Mouse (Mus musculus) c-Kit-positive CD71-positive TER-119-negative erythroid progenitor cells, embryonic 14.5 days (primary cell): ENCODE results near the gene Xrcc5.

Experiments used
- DNase-seq: peaks from one replicate; pipeline ENCODE4 v3.0.0-alpha.2; 2013; ENCODE audit warnings: low read depth

Gene Xrcc5

DNA sequence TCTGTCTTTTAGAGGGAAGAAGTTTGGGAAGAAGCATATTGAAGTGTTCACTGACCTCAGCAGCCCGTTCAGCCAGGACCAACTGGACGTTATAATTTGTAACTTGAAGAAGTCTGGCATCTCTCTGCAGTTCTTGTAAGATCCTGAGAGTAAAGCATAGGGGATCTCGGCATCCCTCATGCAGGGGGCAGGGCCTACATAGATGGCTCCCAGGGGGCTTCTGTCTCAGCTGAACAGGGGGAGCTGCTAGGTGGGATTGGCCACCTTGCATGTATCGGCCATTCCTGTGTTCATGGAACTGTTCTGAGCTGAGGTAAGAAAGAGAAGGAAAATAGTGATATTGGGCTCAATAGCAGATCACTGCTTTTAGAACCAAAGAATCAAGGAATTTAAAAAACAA, 8.2 kb downstream of the Xrcc5 start:
- DNase-seq = no peak

DNA sequence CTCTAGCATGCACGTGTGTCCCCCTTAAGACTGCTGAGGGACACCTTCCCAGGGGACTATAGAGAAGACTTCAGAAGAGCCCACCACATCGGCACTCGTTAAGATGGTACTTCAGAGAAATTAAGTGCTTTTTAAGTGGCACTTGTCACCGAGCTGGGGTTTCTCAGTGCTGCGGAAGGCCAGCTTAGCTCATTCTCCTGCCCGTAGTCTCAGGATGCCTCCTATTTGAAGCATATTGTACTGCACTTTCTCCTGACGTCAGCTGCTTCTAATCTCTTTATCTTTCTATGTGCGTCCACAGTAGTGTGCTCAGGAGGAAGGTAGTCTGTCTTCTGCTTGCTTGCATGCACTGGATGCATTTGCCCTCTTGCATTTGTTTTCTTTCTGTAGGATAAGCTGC, 9.2 kb downstream of the Xrcc5 start:
- no peak for DNase-seq

DNA sequence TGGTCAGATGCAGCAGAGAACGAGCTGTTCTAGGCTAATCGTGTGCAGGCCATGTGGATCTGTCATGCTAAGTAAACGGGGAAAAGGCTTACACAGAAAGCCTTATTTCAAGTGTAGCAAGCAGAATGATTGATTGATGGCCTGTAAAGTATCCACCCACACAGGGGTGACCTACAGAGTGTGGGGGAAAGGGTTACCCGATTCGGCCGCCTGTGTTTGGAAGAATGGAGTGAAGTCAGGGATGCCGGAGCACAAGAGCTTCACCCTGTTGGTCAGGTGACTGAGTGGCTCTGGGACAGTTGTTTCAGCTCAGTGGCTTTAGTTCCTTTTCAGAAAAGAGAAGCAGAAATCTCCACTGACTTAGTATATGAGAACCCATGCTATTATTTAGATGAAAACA, 9.7 kb downstream of the Xrcc5 start:
- DNase-seq = no peak

DNA sequence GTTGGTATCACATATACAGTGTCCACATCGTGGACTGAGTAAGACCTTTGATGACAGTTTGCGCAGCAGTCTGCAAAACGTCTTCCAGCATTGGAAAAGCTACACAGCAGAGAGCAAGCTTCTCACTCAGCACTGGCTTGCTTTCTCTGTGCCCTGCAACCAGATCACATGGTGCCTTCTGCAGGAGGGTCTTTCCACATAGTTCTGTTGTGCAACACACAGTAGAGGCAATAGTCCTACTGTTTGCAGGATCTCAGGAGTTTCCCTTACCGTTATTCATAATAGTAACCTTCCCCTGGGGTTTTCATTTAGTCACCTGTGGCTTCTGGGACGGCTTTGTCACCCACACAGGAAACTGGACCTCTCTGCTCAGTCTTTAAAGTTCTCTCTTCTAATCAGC, 13.5 kb downstream of the Xrcc5 start:
- DNase-seq = no peak

DNA sequence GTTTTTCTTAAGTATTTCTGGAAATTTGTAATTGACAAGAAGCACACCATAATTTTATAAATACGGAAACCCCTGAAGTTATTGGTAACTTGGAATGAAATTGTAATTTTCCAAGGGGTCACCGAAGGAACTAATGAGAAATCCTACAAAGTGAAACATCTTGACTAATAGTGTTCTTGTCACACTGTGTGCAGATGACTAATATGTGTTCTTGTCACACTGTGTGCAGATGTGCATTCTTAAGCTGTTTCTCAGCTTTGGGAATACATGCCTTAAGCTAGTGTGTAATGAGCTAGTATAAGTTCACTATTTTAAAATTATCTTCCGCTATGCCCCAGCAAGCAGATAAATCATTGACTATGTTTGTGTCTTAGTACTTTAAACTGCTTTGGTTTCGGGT, 16.0 kb downstream of the Xrcc5 start:
- DNase-seq = no peak

DNA sequence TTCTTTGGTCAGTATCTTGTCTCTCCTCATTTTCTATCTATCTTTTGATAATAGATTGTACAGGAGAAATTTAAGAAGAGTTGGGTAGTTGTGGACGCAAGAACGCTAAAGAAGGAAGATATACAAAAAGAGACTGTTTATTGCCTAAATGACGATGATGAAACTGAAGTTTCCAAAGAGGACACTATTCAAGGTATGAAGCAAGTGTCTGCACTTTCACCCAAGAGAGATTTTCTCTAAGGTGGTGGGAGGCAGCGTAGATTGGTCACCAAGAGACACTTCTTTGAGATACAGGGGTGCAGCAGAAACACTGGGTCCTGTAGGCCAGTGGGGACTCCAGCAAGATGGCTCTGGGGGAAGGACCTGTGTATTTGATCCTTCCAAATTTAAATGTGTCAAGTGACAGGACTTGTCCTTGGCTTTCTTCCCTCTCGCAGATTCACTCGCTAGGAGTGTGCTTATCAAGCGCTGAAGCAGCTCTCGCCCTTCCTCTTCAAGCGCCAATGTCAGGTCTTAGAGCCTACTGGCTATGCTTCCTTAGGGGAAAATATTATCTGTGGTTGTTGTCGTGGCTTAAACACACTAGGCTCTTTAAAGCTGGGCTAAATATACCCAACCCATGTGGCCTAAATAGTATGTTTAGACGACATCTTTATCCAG, 19.1 kb downstream of the Xrcc5 start:
- no peak for DNase-seq

DNA sequence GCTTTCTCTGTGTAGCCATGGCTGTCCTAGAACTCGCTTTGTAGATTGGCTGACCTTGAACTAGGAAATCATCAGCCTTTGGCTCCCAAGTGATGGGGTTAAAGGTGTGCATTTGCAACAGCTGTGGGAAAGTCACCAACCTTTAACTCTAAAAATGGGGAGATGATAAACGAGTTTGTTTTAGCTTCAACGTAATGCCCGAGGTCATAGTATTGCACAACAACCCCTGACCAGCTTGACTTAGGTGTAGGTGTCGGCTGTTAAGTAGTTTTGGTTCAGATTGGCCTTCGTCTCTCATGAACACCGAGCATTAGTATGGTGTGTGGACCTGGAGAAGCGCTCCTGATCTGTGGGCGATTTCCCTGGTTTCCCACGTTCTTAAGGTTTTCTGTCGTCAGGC, 27.6 kb downstream of the Xrcc5 start:
- DNase-seq = no peak

DNA sequence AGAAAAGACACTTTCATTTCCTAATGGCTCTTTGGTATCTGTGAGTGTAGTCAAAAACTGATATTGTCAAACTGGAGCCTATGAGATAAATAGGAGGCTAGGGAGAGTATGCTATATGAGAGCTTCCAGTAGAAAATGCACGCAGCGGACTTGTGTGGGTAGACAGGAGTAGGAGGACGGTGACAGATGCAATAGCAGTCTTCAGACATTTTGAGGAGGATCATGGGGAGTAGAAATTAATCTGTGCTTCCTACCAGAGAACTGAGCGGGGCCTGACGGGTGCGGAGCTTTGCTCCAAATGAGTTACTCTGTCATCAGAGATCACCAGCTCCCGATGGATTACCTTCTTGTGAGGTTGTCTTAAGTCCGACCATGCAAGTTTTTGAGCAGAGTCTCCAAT, 29.6 kb downstream of the Xrcc5 start:
- DNase-seq = no peak

DNA sequence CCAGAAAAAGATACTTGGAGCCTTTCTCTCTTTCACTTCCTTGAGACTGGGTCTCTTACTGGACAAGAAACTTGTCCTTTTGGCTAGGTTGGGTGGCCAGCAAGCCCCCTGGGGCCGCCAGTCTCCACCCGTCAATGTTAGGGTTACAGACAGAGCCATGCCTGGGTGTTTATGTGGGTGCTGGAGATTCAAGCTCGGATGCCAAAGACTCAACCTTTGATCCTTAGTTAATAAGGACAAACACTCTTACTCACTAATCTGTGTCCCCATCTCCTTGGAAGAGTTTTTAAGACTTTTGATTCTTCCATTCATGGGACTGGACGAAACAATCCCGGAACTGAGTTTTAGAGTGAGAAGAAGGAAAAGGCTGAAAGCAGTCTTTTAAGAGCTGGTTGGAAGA, 31.1 kb downstream of the Xrcc5 start:
- no peak for DNase-seq

DNA sequence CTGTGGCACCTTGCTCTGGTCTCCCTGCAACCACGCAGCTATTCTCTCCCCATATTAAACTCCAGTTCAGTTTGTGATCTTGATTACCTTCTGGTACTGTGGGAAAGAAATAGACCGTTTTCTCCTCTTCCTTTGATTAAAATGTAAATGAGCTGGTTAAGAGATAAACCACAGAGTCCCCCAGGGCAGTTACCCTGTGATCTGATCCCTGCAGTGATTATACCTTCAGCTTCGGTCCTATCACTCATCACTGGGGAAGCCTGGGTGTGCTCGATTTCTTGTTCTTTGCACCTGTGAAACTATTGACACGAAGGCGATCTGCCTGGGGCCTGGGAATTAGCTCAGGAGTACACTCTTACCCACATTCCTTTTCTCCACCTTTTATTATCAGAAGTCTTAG, 40.7 kb downstream of the Xrcc5 start:
- no peak for DNase-seq

DNA sequence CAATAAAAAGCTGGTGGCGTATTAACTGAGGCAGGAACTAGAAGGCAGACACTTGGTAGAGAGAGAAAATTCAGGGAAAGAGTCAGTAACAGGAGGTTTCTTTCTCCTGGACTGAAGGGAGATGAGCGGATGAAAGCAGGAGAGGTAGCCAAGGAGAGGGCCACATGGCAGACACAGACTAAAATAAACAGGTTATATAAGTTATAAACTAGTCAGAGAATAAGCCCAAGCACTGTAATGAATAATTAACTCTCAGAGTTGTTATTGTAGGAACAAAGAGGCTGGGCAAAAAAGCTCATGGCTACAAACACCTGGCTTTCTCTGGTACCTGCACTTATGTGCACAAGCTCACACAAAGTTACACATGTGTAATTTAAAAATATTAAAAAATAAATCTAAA, 47.6 kb downstream of the Xrcc5 start:
- no peak for DNase-seq

DNA sequence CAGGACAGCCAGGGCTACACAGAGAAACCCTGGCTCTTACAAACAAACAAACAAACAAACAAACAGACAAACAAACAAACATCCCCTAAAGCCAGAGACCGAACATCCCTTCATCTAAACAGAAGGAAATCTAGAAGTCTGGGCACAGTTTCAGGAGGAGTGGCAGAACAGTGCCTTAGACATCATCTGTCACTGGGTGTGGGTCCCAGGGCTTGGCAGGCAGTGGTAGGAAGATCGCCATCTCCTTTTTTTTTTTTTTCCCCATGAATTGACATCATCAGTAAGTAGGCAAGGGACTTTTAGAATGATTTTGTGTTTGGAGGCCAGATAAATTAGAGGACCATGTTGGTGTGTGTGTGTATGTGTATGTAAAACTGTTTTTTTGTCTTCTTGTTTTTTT, 51.0 kb downstream of the Xrcc5 start:
- DNase-seq = no peak

DNA sequence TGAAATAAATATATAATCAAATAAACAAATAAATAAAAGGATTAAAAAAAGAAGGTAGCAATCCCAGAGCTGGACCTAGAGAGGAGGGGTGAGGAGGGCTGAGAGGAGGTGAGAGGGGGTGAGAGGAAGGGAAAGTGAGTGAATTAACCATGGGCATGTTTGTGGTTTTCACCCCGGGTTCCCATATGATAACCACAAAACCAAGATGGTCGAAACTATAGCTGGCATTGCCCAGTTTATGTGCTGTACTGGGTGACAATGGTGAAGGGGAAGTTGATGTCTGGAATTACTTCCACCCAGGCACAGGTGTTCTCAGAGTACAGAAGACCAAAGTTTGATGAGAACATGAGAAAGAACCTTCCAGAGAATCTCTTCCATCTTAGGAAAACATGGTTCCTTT, 52.2 kb downstream of the Xrcc5 start:
- DNase-seq = no peak

DNA sequence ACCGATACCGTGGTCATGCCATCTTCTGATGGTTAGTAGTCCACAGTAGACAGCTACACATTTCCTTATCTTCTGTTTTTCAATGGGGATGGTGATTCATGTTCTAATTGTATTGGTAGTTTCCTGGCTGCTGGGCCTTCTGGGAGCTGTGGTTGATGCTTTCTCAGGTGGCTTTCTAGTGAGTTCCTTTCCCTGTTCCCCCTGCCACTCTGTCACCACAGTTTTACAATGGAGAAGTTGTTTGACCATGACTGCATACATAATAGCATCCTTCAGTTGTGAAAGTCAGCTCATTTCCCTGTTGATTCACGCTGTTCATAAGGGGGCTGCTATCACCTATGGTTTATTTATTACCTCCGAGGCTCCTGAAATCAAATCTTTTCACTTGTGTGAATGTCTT, 53.6 kb downstream of the Xrcc5 start:
- DNase-seq = no peak

DNA sequence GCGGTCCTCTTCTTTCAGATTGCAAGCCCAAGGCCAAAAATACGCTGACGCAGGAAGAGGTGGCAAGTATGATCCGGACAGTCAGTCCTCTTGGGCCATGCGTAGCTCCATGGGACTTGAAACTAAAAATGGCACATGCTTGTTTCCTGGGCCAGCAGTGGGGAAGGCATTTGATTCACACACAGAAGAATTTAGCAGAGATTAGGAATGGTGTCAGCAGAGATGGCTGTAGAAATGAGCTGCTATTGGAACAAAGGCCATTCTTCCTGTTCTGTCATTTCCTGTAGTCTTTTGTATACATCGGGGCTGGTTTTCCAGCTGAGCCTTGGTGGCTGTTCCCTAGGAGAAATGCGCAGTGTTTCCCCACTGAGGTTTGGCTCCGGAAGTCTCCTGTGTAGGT, 57.4 kb downstream of the Xrcc5 start:
- no peak for DNase-seq

DNA sequence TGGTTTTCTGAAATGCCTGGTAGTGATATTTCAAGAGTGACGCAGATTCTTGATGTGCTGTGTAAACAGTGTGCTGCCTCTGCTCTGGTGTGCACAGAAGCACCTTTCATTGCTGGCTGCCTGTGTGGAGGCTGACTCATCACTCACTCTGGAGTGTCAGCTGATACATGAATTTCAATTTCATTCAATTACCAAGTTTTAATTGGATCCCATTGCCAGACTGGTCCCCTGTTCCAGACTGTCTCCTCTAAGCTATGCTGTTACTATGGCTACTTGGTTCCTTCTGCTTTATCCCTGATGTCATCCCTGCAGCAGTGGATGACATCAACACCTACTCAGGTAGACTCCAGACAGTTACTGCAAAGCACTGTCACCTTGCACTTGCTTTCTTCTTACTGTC, 65.3 kb downstream of the Xrcc5 start:
- no peak for DNase-seq

DNA sequence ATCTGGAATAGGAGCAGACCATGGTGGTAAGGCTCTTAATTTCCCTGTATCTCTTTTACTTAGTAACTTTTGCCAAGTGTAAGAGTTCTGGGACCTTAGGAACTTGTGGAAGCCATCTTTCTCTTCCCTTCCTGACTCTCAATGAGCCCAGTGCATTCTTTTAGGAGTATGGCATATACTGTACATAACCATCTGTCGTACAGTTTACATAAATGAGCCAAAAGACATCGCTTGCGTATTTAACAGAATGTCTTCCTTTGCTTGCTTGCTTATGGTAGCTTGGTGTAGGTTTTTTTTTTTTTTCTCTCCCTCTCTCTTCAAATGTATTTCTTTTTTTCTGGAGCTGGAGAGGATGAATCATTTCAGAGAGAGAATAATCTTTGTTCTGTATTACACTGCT, 65.7 kb downstream of the Xrcc5 start:
- no peak for DNase-seq

DNA sequence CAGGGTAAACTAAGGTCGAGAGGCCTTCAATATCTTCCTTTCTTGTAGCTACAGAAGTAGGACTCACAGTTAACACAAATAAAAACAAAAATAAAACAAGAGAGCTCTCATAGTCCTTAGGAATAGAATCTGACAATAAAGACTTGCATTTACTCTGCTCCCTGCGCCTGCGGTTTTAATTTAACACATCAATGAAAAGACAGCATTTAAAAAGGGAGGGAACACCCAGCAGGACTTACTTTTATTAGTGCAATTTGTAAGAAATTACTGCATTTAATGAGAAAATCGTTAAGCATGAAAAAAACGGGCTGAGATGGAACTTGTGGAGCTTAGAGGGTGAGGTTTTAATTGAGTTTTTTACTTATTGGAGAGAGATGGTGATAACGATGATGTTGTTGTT, 66.4 kb downstream of the Xrcc5 start:
- DNase-seq = no peak

DNA sequence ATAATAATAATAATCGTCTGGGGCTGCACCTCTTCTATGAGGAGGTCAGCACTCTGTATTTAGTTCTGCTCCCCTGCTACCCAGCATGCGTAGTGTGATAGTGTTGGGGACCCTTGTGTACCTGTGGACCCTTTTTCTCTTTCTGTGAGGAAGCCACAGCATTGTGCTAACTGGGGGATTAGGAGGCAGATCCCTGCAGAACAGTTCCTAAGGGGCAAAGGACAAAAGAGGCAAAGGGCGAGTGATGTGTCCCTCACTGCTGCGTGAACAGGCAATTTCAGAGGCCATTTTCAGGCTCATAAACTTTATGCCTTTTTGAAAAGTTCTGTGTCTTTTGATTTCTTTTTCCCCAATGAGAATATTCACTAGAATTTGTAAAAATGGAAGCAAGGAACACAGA, 66.8 kb downstream of the Xrcc5 start:
- DNase-seq = no peak

DNA sequence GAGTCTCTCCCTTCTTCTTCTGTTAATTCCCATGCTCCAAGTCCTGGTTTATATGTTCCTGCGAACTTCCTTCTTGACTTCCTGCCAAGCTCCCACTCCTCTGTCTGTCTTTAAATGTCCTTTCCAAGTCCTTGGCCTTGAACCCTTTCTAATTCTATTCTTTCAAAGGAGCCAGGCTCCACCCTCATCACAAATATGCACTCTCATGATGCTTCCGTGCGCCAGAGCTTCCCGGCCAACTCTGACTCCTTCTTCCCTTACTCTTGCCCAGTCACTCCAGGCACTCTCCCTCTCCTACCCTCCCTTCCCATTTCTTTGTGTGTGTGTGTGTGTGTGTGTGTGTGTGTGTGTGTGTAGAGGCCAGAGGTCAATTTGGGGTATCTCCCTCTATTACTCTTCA, 70.9 kb downstream of the Xrcc5 start:
- DNase-seq = no peak

DNA sequence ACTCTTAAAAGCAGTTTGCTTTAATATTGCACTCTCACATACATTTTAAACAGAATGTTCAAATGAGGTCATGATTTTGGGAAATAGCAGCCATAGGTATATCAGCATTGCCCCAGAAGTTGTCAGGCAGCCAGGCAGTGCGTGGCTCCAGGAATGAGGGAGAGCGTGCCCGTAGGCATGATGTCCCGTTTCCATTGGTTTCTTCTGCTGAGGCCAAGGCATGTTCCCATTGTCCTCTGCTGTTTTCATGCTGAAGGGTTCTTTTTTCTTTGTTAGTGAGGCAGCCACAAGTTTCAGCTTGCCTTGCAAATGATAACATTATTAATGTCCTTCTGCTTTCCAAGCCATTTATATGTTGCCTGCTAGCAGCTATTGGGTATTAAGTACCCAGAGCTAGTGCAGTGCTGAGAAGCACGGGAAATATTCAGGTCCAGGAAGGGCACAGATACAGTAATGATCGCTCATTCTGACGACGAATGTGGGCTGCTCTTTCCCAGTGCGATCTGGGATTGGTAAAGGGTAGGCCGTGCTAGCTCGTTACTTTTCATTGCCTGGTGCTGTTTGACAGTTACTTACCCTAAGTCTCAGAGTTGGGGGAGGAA, 72.6 kb downstream of the Xrcc5 start:
- DNase-seq = no peak

DNA sequence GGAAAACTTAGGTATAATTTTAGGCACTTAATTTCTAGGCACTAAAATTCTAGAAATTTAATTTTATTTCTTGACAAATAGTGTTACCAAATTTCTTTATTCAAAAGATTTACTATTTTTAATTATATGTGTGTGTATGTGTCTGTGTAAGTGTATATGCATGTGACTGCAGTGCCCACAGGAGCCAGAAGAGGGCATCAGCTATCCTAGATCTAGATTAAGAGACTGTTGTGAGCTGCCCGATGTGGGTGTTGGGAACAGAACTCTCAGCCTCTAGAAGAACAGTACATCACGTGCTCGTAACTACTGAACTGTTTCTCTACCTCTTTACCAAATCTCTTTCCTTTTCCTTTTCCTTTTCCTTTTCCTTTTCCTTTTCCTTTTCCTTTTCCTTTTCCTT, 73.3 kb downstream of the Xrcc5 start:
- no peak for DNase-seq

DNA sequence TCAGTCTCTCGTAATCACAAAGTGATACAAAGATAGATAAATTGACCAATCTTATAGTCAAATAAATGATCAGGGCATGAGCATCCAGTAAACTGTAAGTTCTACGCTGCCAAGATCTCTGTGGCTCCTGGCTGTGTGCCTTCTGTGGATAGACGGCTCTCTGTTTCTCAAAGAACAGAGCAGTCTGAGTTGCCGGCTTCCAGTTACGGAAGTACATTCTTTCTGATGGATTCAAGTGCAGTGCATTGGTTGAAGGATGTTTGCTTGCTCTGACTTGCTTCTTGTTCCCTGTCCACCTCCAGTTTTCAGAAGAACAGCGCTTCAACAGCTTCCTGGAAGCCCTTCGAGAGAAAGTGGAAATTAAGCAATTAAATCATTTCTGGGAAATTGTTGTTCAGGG, 75.8 kb downstream of the Xrcc5 start:
- DNase-seq = no peak

DNA sequence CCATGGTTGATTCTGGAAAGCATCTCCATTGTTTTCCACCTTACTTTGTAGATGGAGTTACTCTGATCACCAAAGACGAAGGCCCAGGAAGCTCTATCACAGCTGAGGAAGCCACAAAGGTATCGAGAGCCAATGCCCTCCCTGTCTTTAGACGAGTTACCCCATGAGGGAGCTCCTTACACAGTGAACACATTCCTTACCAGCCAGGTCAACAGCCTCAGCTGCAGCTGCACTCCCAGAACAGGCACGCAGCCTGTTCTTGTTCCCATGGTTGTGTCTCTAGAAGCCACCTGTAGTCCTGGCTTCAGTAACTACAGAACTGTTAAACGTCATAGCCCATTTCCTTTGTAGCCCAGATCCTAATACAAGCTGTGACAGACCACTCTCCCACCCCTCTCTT, 76.4 kb downstream of the Xrcc5 start:
- DNase-seq = no peak

DNA sequence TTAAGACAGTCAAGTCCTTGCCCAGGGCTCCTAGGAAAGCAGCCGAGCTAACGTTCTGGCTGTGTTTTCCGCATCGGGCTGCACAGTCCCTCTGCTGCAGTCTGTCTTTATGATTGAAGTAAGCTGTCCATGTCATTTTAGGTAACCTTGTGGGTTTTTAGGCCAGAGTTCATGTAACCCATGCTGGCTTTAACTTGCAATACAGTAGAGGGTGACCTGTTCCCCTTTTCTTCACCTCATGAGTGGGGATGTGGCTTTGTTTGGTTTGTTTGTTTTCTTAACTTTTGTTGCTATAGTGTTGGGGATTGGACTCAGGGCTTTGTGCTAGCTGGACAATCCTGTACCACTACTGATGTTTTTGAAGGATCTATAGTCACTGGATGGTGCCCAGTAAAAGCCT, 83.2 kb downstream of the Xrcc5 start:
- no peak for DNase-seq
